ENCODE assay signal across 9 mouse cellular contexts in the genomic region with DNA sequence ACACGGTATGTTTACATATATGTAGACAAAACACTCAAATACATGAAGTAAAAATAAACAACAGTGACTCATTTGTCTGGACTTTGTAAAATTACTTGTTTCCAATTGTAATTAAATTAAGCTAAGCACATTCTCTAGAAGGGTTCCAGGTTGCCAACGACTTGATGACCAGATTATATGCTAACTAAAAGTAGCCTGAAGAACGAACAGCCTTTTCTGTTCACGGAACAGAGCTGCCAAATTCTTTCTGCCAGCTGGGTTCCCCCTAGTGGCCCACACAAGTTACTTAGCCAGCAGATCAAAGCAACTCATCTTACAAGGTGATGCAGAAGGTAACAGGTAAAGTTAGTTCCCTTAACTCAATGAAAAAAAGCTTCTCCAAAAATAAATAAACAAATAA. TPM values are rescaled to one million over a fixed set of nuclear protein-coding genes. Genes with fewer than 3 reads are reported as not detected.
DNase-seq lines count a peak whose midpoint lies in the region; ATAC-seq and TF ChIP-seq lines count a peak whose summit lies in the region.
"Had no signal": no experiment of that assay in that cellular context is flagged by ENCODE, and none has a peak within 500 bp of the region (broad histone marks: within the 10 kb centered on the region; RNA-seq: fewer than 3 reads in every experiment).

No protein-coding gene starts in this region.

- H3K9ac ChIP-seq in stomach, postnatal 0 days (ENCODE audit: low read length): no peak overlapping the region

- H3K4me2 ChIP-seq in stomach, postnatal 0 days (replicated peaks; ENCODE audit: low read depth): no peak overlapping the region

- ATAC-seq in stomach, postnatal 0 days (ENCODE audit: low FRiP score, low TSS enrichment): 0 out of 2 replicates have a peak, but pooled peaks have one; percentile 61

- no peaks in the 10 kb centered on the region for H3K9me3 ChIP-seq in stomach, postnatal 0 days (ENCODE audit: control insufficient read depth, low read length)
- H3K9me3 ChIP-seq: megakaryocyte, embryonic 14.5 days had no signal

- no peaks in the 10 kb centered on the region for H3K27me3 ChIP-seq in stomach, postnatal 0 days (ENCODE audit: control insufficient read depth, insufficient read depth, low read length)

- no peak overlapping the region for H3K27ac ChIP-seq in stomach, postnatal 0 days (replicated peaks)

- no peaks in the 10 kb centered on the region for H3K36me3 ChIP-seq in stomach, postnatal 0 days (ENCODE audit: control insufficient read depth, insufficient read depth, low read length)

- H3K4me3 ChIP-seq in stomach, postnatal 0 days (ENCODE audit: low read depth, low read length): no peak overlapping the region
- H3K4me3 ChIP-seq: megakaryocyte, embryonic 14.5 days had no signal

- WGBS in stomach, postnatal 0 days: 6% methylated on average over 4 of the region's 4 CpGs

- H3K4me1 ChIP-seq in stomach, postnatal 0 days (replicated peaks; ENCODE audit: control insufficient read depth, insufficient read depth): no peaks in the 10 kb centered on the region

- peak; percentile 30 to 54 for DNase-seq in adrenal gland, postnatal 36 days
- DNase-seq in adrenal gland, adult 18-20 months (ENCODE audit: low spot score in 2 of 2): no peak
- DNase-seq in left cerebral cortex, adult 18-20 months (ENCODE audit: low spot score in 2 of 2): peak; percentile 14 to 26
- no peak for DNase-seq in left cerebral cortex, adult 11 months (ENCODE audit: low spot score)
- peak; percentile 54 for DNase-seq in ZHBTc4 (ENCODE audit: low read depth, low spot score)
- DNase-seq in kidney, postnatal 36 days: peak; percentile 53 to 61
- DNase-seq in stomach, postnatal 0 days (ENCODE audit: low spot score): peak; percentile 36
- DNase-seq in urinary bladder, adult 18-20 months (ENCODE audit: low spot score in 2 of 2): no peak

- TF ChIP-seq EP300 in stomach, postnatal 0 days (optimal IDR thresholded peaks at IDR 0.05): no peak

- TF ChIP-seq CTCF in stomach, postnatal 0 days (IDR thresholded peaks at IDR 0.05; ENCODE audit: low read depth): peak; percentile 76

RNA-seq across cellular contexts. Expression of a gene that starts 16.6 kb away (rescaled TPM):
- not detected for total RNA-seq in adrenal gland, postnatal 36 days (2021)
- total RNA-seq in adrenal gland, adult 18-20 months (2021): under 1 TPM in 1 of 2 experiments, not detected in 1; 0.16 TPM
- not detected for total RNA-seq in left cerebral cortex, adult 18-20 months (2021)
- polyA plus RNA-seq in stomach, postnatal 0 days (2015; fragmentation: Nextera tagmentation; extraction: Ambion mirVana): 0.16 and 0.24 TPM in 2 replicates

RNA-seq across cellular contexts. Expression of a gene that starts 42.4 kb away (rescaled TPM):
- total RNA-seq in adrenal gland, postnatal 36 days (2021): under 1 TPM; 0.16 to 0.20 TPM
- under 1 TPM; 0.19 to 0.50 TPM for total RNA-seq in adrenal gland, adult 18-20 months (2021)
- total RNA-seq in left cerebral cortex, adult 18-20 months (2021): not detected
- 0.22 and 0.46 TPM in 2 replicates for polyA plus RNA-seq in stomach, postnatal 0 days (2015; fragmentation: Nextera tagmentation; extraction: Ambion mirVana)

RNA-seq across cellular contexts. Expression of a gene that starts 52.3 kb away (rescaled TPM):
- total RNA-seq in adrenal gland, postnatal 36 days (2021): 10 to 100 TPM in 1 of 2 experiments, 1 to 10 TPM in 1; 2.7 to 13.1 TPM
- total RNA-seq in adrenal gland, adult 18-20 months (2021): 1 to 10 TPM; 2.4 to 7.7 TPM
- total RNA-seq in left cerebral cortex, adult 18-20 months (2021): 1 to 10 TPM; 1.5 TPM
- polyA plus RNA-seq in stomach, postnatal 0 days (2015; fragmentation: Nextera tagmentation; extraction: Ambion mirVana): 47.7 and 52.8 TPM in 2 replicates

RNA-seq across cellular contexts. Expression of a gene that starts 55.0 kb away (rescaled TPM):
- total RNA-seq in adrenal gland, postnatal 36 days (2021): 10 to 100 TPM; 27.2 to 48.8 TPM
- total RNA-seq in adrenal gland, adult 18-20 months (2021): 10 to 100 TPM; 22.8 to 46.9 TPM
- 10 to 100 TPM; 36.9 to 43.6 TPM for total RNA-seq in left cerebral cortex, adult 18-20 months (2021)
- polyA plus RNA-seq in stomach, postnatal 0 days (2015; fragmentation: Nextera tagmentation; extraction: Ambion mirVana): 4.6 and 4.8 TPM in 2 replicates

Comparison
In these comparisons a context has a peak if more than half of its experiments do, and no peak if none do; other contexts are left out.
1. DNase-seq: peak in adrenal gland, postnatal 36 days (2 of 2), left cerebral cortex, adult 18-20 months (2 of 2), ZHBTc4 (single experiment), kidney, postnatal 36 days (2 of 2) and stomach, postnatal 0 days (single experiment); none in adrenal gland, adult 18-20 months (0 of 2), left cerebral cortex, adult 11 months (single experiment) and urinary bladder, adult 18-20 months (0 of 2).